Mouse (Mus musculus): Measurements from ENCODE around the gene Phf1.
"Not testable (repeated sequence)": the region's sequence is repeated elsewhere in the genome, so short reads cannot be mapped to it uniquely, and the experiment has no call there.

The Phf1 gene

GRCm38 (mm10) chr17:26932839-26933398 lies at the start of gene Phf1:
TSS of gene Phf1 (plus strand) at chr17:26933052.
- peak; percentile 98 for DNase-seq (ENCODE audit: low spot score in 2 of 2)

DNA sequence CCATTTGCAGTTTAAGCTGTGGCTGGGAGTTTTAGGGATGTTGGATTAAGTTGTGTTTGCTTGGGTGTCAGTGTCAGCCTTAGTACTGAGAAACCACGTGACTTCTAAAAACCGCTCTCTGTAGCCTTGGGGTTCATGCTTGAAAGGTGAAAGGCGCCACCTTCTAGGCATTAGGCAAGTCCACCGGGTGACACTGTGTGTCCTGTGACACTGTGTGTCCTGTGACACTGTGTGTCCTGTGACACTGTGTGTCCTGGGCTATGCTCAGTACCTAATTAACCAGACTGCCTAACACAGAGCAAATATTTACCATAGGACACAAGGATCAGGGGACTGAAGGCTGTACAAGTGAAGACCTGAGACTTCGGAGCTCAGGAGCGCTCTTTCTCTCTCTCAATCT lies 49.3 kb upstream of the Phf1 start:
- no peak for DNase-seq (ENCODE audit: low spot score in 2 of 2)

DNA sequence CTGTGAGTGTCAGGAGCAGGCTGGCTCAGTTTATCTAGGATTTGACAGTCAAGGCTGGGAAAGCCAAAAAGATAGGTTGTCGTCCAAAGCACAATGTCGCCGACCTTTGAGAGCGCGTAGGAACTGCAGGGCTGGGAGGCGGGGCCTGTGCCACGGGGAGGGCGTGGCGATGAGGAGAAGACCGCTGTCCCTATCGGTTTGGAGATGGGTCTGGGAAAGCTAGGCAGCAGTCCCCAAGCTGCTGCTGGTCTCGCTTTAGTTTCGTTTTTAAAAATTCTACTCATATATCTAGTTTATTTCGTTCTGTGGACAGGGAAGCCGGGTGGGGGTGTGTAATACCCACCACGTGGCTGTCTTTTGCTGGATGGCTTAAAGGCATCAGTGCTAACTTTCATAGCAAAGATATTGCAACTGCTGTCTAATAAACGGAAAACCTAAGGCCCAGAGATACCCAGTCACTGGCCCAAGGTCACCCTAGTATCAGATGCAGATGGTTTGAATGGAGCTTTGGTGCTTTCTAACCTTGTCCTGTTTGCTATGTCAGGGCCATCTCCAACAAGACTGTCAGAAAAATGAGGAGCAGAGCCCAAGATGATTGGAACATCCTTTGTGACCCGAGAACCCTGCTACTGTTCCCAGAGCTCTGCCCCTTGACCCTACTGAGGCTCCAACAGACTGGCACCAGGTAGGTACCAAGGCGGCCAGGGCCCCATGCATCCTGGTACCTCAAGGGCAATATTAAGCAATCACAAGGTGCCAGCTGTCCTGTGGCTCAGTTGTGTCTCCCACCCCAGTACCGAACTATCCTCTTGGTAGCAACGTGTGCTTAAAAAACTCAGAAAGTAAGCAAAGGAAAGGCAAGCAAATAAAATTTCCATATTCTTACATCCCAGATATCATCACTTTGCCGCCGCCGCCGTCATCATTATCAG lies 47.6 kb upstream of the Phf1 start:
- peak; percentile 52 to 70 for DNase-seq (ENCODE audit: low spot score in 2 of 2)

DNA sequence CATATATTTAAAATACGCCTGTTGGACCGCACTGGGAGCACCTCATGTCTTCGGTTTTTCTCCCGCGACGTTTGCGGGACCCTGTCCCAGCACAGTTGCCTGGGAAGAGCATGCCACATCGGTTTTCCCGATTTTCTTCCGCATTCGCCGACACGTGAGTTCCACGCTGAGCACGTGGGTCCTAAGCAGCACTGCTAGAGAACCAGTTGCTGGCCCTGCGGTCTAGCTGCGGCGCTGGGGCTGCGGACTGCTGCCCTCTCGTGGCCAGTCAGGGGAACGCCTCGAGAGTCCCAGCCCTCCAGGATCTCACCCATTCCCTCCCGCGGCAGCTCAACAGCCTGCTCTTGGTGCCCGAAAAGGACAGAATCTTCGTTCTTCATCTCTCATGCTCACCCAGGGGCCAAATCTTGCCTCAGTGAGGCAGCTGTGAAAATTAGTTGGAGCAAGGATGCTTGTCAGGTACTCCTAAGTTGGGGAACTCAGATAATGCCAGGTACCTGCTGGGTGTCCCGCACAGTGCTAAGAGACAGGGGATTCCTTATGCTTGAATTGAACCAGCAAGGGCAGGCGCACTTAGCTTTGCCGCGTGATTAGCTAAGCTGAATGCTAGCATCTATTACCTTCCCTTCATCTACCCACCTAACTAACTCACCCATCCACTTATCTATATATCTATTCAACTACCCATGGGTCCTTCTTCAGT lies 46.7 kb upstream of the Phf1 start:
- DNase-seq (ENCODE audit: low spot score in 2 of 2) = peak; percentile 62 to 79

DNA sequence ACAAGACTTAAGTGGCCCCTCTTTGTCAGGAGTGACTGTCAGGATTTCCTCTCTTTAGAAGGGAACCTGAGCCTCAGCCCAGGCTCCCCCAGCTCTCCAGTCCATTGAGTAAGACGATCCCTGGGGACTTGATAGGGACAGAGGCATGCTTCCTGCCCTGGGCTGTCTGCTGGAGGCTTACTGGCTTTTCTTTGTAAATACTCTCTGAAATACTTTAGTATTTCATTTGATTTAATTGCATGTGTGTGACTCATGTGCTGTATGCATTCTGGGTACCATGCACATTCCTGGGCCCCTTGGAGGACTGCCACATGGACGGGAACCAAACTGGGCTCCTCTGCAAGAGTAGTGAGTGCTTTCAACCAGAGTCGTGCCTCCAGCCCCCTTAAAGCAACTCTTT lies 44.9 kb upstream of the Phf1 start:
- DNase-seq (ENCODE audit: low spot score in 2 of 2) = no peak

DNA sequence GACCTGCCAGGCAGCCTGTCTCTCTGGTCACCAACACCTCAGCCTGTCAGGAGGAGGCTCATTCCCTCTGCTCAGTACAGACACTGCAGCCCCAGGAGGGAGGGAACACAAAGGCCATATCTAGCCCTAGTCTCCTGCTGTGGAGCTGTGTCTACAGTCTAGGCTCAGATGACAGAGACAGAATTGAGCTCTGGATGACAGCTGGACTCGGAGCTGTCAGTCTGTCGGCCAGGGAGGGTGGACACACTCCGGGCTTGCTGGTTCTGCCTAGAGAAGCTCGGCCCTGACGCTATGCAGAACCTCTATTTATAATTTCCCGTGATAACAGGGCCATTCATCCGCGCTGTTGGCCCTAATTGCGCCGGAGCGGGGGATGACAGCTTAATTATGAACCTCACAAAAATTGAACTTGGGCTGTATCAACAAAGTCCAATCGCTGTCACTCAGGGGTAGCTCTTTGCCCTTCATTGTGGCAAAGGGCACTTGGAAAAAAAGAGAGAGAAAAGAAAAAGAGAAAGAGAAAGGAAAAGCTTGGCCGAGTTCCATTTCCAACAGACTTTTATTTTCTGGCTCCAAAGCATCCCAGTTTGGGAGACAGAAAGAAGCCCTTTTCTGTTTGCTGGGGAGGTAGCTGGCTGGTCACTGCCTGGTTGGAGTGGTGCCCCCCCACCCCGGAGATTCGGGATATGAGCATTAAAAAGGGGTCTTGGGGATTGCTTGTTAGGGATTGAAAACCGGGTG lies 40.0 kb upstream of the Phf1 start:
- no peak for DNase-seq (ENCODE audit: low spot score in 2 of 2)

- no peak for DNase-seq (ENCODE audit: low spot score in 2 of 2)
These were observed 39.4 kb upstream of the Phf1 start for GRCm38 (mm10) chr17:26893492-26893891.

GRCm38 (mm10) chr17:26894342-26894741 lies 38.5 kb upstream of the Phf1 start:
- DNase-seq (ENCODE audit: low spot score in 2 of 2) = no peak

DNA sequence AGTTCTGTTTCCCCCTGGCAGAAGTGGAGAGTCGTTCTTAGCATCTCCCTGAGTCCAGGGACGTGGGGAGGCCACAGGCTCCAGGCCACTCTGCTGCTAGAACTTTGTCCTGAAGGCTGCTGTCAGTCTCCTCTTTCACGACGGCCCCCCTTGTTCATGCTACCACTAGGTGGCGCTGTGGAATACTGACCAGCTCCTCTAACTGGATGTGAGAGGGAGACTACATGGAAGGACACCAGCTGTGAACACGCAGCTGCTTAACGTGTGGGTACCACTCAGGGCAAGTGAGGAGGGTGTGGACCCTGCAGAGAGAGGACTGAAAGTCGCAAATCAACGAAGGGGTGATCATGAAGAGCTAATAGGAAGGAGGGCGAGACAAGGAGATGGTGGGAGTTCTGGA lies 37.3 kb upstream of the Phf1 start:
- DNase-seq (ENCODE audit: low spot score in 2 of 2) = peak; percentile 72

GRCm38 (mm10) chr17:26900916-26901315 lies 31.9 kb upstream of the Phf1 start:
- no peak for DNase-seq (ENCODE audit: low spot score in 2 of 2)

GRCm38 (mm10) chr17:26904320-26904719 lies 28.5 kb upstream of the Phf1 start:
- DNase-seq (ENCODE audit: low spot score in 2 of 2) = no peak

DNA sequence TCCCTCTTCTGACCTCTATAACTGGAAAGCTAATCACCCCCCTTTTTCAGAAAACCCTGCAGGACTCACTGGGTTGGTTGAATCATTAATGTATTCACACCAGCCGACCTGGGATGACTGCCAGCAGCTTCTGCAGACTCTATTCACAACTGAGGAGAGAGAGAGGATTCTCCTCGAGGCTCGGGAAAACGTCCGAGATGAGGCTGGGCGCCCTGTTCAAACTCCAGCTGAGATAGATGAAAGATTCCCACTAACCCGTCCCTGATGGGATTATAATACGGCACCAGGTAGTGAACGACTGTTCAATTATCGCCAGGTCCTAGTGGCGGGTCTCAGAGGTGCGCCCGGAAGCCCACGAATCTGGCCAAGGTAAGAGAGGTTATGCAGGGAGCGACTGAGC lies 25.3 kb upstream of the Phf1 start:
- not testable (repeated sequence) for DNase-seq (ENCODE audit: low spot score in 2 of 2)

DNA sequence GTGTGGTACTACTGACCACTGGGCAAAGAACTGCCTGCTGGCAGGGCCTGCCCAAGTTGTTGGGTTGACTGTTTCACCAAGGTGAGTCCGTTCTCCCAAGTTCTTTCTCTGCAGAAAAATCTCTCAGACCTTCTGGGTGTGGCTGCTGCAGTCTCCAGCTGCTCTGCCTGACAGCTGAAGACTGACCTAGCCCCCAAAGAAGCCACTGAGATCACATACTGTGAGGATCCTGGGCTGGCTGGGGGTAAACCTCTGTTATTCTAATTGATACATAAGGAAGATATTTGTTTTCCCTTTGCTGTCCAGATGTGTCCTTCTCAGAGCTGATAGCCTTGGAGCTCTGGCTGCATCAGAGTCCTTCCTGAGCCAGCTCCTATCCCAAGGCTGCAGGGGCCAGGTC lies 17.6 kb upstream of the Phf1 start:
- DNase-seq (ENCODE audit: low spot score in 2 of 2) = no peak

GRCm38 (mm10) chr17:26916711-26917482 lies 16.0 kb upstream of the Phf1 start, which contains the start of gene Kifc5b:
TSS of gene Kifc5b (plus strand) at chr17:26917091.
- peak; percentile 98 for DNase-seq (ENCODE audit: low spot score in 2 of 2)

- DNase-seq (ENCODE audit: low spot score in 2 of 2) = not testable (repeated sequence)
These were observed 15.3 kb upstream of the Phf1 start for GRCm38 (mm10) chr17:26917560-26917959.

GRCm38 (mm10) chr17:26918343-26918742 lies 14.5 kb upstream of the Phf1 start:
- DNase-seq (ENCODE audit: low spot score in 2 of 2) = no peak

- DNase-seq (ENCODE audit: low spot score in 2 of 2) = not testable (repeated sequence)
These were observed 13.3 kb upstream of the Phf1 start for GRCm38 (mm10) chr17:26919516-26919915.

GRCm38 (mm10) chr17:26922368-26922767 lies 10.5 kb upstream of the Phf1 start:
- DNase-seq (ENCODE audit: low spot score in 2 of 2) = not testable (repeated sequence)

- DNase-seq (ENCODE audit: low spot score in 2 of 2) = not testable (repeated sequence)
These were observed 7.4 kb upstream of the Phf1 start for GRCm38 (mm10) chr17:26925414-26925813.

DNA sequence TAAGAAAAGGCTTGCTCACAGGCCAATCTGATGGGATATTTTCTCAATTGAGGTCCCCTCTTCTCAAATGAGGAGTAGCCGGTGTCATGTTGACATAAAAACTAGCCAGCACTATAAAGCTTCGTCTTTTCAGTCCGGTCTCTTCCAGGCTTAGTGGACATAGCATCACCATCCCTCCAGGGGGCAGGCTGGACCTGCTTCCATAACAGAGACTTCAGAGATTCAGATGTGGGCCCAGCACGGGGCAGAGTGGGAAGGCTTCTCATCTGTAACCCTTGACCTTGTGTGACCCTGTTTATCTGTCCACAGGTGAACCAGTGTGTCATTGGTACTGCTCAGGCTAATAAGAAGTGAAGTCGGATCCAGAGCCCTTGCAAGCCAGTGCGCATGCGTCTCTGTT lies 1.1 kb upstream of the Phf1 start:
- peak; percentile 50 to 55 for DNase-seq (ENCODE audit: low spot score in 2 of 2)

GRCm38 (mm10) chr17:26933419-26933818 lies 567 bp downstream of the Phf1 start:
- DNase-seq (ENCODE audit: low spot score in 2 of 2) = no peak
